Mouse (Mus musculus) hindbrain, embryonic 13.5 days (tissue): Measurements from ENCODE around the gene Hmox1. TPM values are rescaled to one million over a fixed set of nuclear protein-coding genes. Genes with fewer than 3 reads are reported as not detected.

Experiments
- ATAC-seq: fragments of 200-750 bp; cut with Nextera tagmentation; 2 replicates; pipeline ENCODE4 v1.8.0; 2017; ENCODE audit warnings: moderate TSS enrichment; ENCODE audit not compliant: low FRiP score
- H3K27ac ChIP-seq: fragments of 300-500 bp; sonication (generic); 2 replicates; pipeline ENCODE4 v1.5.1; 2015; ENCODE audit warnings: inconsistent platforms, mild to moderate bottlenecking, moderate library complexity
- H3K27me3 ChIP-seq: fragments of 300-500 bp; sonication (generic); 2 replicates; pipeline ENCODE4 v1.6.1; 2015; ENCODE audit warnings: mild to moderate bottlenecking, inconsistent platforms
- H3K36me3 ChIP-seq: fragments of 300-500 bp; sonication (generic); 2 replicates; pipeline ENCODE4 v1.6.1; 2015; ENCODE audit warnings: mild to moderate bottlenecking, inconsistent platforms
- H3K4me1 ChIP-seq: fragments of 300-500 bp; sonication (generic); replicated peaks from 2 replicates; pipeline ENCODE4 v1.6.1; 2015; ENCODE audit warnings: inconsistent platforms
- H3K4me2 ChIP-seq: fragments of 300-500 bp; sonication (generic); 2 replicates; pipeline ENCODE4 v1.6.1; 2015; ENCODE audit warnings: inconsistent platforms, mild to moderate bottlenecking, moderate library complexity
- H3K4me3 ChIP-seq: fragments of 300-500 bp; sonication (generic); 2 replicates; pipeline ENCODE4 v1.5.1; 2015; ENCODE audit warnings: mild to moderate bottlenecking, inconsistent platforms
- H3K9ac ChIP-seq: fragments of 300-500 bp; sonication (generic); 2 replicates; pipeline ENCODE4 v1.6.1; 2015; ENCODE audit warnings: mild to moderate bottlenecking, inconsistent platforms
- H3K9me3 ChIP-seq: fragments of 300-500 bp; sonication (generic); 2 replicates; pipeline ENCODE4 v1.6.1; 2016; ENCODE audit warnings: inconsistent platforms
- WGBS: fragments of 180-500 bp; shearing (Covaris S2); methylation state at CpG from one replicate; pipeline ENCODE4 v1.1.7; 2015; 5-methylcytosine and 5-hydroxymethylcytosine counted together
- polyA plus RNA-seq: library from polyadenylated mRNA; unstranded; fragments of >200 nt; fragmentation: Nextera tagmentation; extraction: Ambion mirVana; gene quantifications from 2 replicates; pipeline ENCODE4 v1.2.1, GENCODE M21; 2015

The Hmox1 gene
- polyA plus RNA-seq, 1 experiment from 2014 or later, result 16.6 TPM

GRCm38 (mm10) chr8:75135756-75136155 lies 42.3 kb downstream of the Hmox1 start:
- H3K36me3 ChIP-seq, result no peaks in the 10 kb centered on the region
- H3K9ac ChIP-seq, result 0 out of 2 replicates have a peak overlapping the region, but pooled peaks have one; percentile 13
- 68% methylated on average over 1 of the region's 1 CpGs for WGBS
- ATAC-seq, result no peak
- H3K27me3 ChIP-seq, result no peaks in the 10 kb centered on the region
- no peak overlapping the region for H3K27ac ChIP-seq
- H3K4me3 ChIP-seq, result no peak overlapping the region
- H3K4me1 ChIP-seq, result 0 out of 2 replicates have a peak, but pooled peaks cover 3% of the 10 kb centered on the region
- no peaks in the 10 kb centered on the region for H3K9me3 ChIP-seq
- H3K4me2 ChIP-seq, result no peak overlapping the region

GRCm38 (mm10) chr8:75136256-75136655 lies 42.8 kb downstream of the Hmox1 start:
- H3K36me3 ChIP-seq, result no peaks in the 10 kb centered on the region
- no peaks in the 10 kb centered on the region for H3K27me3 ChIP-seq
- no peak for ATAC-seq
- no peaks in the 10 kb centered on the region for H3K9me3 ChIP-seq
- H3K9ac ChIP-seq, result no peak overlapping the region
- H3K4me2 ChIP-seq, result no peak overlapping the region
- H3K4me1 ChIP-seq, result 0 out of 2 replicates have a peak, but pooled peaks cover 3% of the 10 kb centered on the region
- no peak overlapping the region for H3K4me3 ChIP-seq
- WGBS, result 89% methylated on average over 2 of the region's 2 CpGs
- no peak overlapping the region for H3K27ac ChIP-seq

GRCm38 (mm10) chr8:75137536-75137935 lies 44.1 kb downstream of the Hmox1 start:
- WGBS, result 49% methylated on average over 3 of the region's 3 CpGs
- Histone ChIP-seq H3K4me2 (no peak overlapping the region), H3K27ac (no peak overlapping the region), H3K9me3 (no peaks in the 10 kb centered on the region), H3K9ac (no peak overlapping the region), H3K27me3 (no peaks in the 10 kb centered on the region), H3K4me3 (no peak overlapping the region), H3K4me1 (0 out of 2 replicates have a peak, but pooled peaks cover 3% of the 10 kb centered on the region), H3K36me3 (no peaks in the 10 kb centered on the region)
- ATAC-seq, result no peak

Other genes with a start within 250 kb of the Hmox1 start
- gene Isx, start 220.4 kb upstream of the Hmox1 start, polyA plus RNA-seq, result not detected in 2 replicates
- gene Hmgxb4, start 100.3 kb upstream of the Hmox1 start, polyA plus RNA-seq, result 40.7 and 42.0 TPM in 2 replicates
- 27.3 and 30.1 TPM in 2 replicates for gene Tom1, start 59.9 kb upstream of the Hmox1 start, polyA plus RNA-seq
- 41.2 and 42.7 TPM in 2 replicates for gene Mcm5, start 15.9 kb downstream of the Hmox1 start, polyA plus RNA-seq
- 1.0 and 2.1 TPM in 2 replicates for gene Rasd2, start 120.3 kb downstream of the Hmox1 start, polyA plus RNA-seq